Mouse (Mus musculus) embryonic facial prominence, embryonic 14.5 days (tissue): Measurements from ENCODE around the gene Arih2. TPM values are rescaled to one million over a fixed set of nuclear protein-coding genes. Genes with fewer than 3 reads are reported as not detected.

Source experiments
- ATAC-seq: fragments of 200-750 bp; cut with Nextera tagmentation; 2 replicates; pipeline ENCODE4 v1.8.0; 2017; ENCODE audit warnings: low read depth, moderate number of reproducible peaks, moderate TSS enrichment
- DNase-seq: peaks from one replicate; pipeline ENCODE4 v3.0.0-alpha.2; 2015; ENCODE audit warnings: low spot score
- H3K27ac ChIP-seq: fragments of 300-500 bp; sonication (generic); replicated peaks from 2 replicates; pipeline ENCODE4 v1.5.1; 2014; ENCODE audit warnings: low read depth, mild to moderate bottlenecking, low read length, moderate library complexity
- H3K27me3 ChIP-seq: fragments of 300-500 bp; sonication (generic); replicated peaks from 2 replicates; pipeline ENCODE4 v1.6.1; 2014; ENCODE audit warnings: low read length; ENCODE audit not compliant: control insufficient read depth, insufficient read depth
- H3K36me3 ChIP-seq: fragments of 300-500 bp; sonication (generic); 2 replicates; pipeline ENCODE4 v1.6.1; 2014; ENCODE audit warnings: low read length, mixed read lengths; ENCODE audit not compliant: control insufficient read depth, insufficient read depth
- H3K4me1 ChIP-seq: fragments of 300-500 bp; sonication (generic); 2 replicates; pipeline ENCODE4 v1.6.1; 2014; ENCODE audit warnings: antibody characterized with exemption, low read length; ENCODE audit not compliant: control insufficient read depth, insufficient read depth
- H3K4me2 ChIP-seq: fragments of 300-500 bp; sonication (generic); 2 replicates; pipeline ENCODE4 v1.6.1; 2014; ENCODE audit warnings: low read depth, mild to moderate bottlenecking, low read length, moderate library complexity, mixed read lengths
- H3K4me3 ChIP-seq: fragments of 300-500 bp; sonication (generic); 2 replicates; pipeline ENCODE4 v1.5.1; 2014; ENCODE audit warnings: low read depth, mild to moderate bottlenecking, low read length
- H3K9ac ChIP-seq: fragments of 300-500 bp; sonication (generic); 2 replicates; pipeline ENCODE4 v1.6.1; 2014; ENCODE audit warnings: low read depth, mild to moderate bottlenecking, low read length, moderate library complexity, mixed read lengths
- H3K9me3 ChIP-seq: fragments of 300-500 bp; sonication (generic); 2 replicates; pipeline ENCODE4 v1.6.1; 2016; ENCODE audit warnings: low read length; ENCODE audit not compliant: control insufficient read depth
- WGBS: fragments of 180-500 bp; shearing (Covaris S2); extraction: QIAGEN DNeasy Blood & Tissue Kit; methylation state at CpG from one replicate; pipeline ENCODE4 v1.1.7; 2014; 5-methylcytosine and 5-hydroxymethylcytosine counted together
- polyA plus RNA-seq: library from polyadenylated mRNA; unstranded; fragments of >200 nt; fragmentation: Nextera tagmentation; extraction: Ambion mirVana; gene quantifications from 2 replicates; pipeline ENCODE4 v1.2.1, GENCODE M21; 2014

Gene Arih2
- polyA plus RNA-seq, 1 experiment from 2014 or later = 36.4 TPM

- no peak for ATAC-seq
- peaks cover 56% of the 10 kb centered on the region for H3K36me3 ChIP-seq
- peak; percentile 58 for DNase-seq
Measured at GRCm38 (mm10) chr9:108573774-108574690, 75.2 kb downstream of the Arih2 start.

GRCm38 (mm10) chr9:108572321-108572720, 76.9 kb downstream of the Arih2 start:
- no peak overlapping the region for H3K9ac ChIP-seq
- ATAC-seq (no peak), DNase-seq (no peak)
- H3K27me3 ChIP-seq = no peaks in the 10 kb centered on the region
- H3K9me3 ChIP-seq = no peaks in the 10 kb centered on the region
- H3K4me1 ChIP-seq = peaks cover 26% of the 10 kb centered on the region
- no peak overlapping the region for H3K27ac ChIP-seq
- H3K36me3 ChIP-seq = peaks cover 56% of the 10 kb centered on the region
- no peak overlapping the region for H3K4me3 ChIP-seq
- WGBS = 79% methylated on average over 10 of the region's 10 CpGs
- H3K4me2 ChIP-seq = no peak overlapping the region

More at GRCm38 (mm10) chr9:108573774-108574690, 75.2 kb downstream of the Arih2 start:
- H3K9me3 ChIP-seq = no peaks in the 10 kb centered on the region
- H3K27me3 ChIP-seq = no peaks in the 10 kb centered on the region
- no peak overlapping the region for H3K9ac ChIP-seq
- H3K4me1 ChIP-seq = peaks cover 20% of the 10 kb centered on the region
- 59% methylated on average over 25 of the region's 26 CpGs for WGBS
- no peak overlapping the region for H3K4me3 ChIP-seq
- H3K27ac ChIP-seq = no peak overlapping the region
- no peak overlapping the region for H3K4me2 ChIP-seq

- Histone ChIP-seq H3K36me3 (peaks cover 55% of the 10 kb centered on the region), H3K4me1 (peaks cover 18% of the 10 kb centered on the region), H3K4me2 (no peak overlapping the region), H3K9me3 (no peaks in the 10 kb centered on the region), H3K27me3 (no peaks in the 10 kb centered on the region), H3K4me3 (no peak overlapping the region), H3K27ac (no peak overlapping the region), H3K9ac (no peak overlapping the region)
- no peak for ATAC-seq
- 91% methylated on average over 16 of the region's 16 CpGs for WGBS
- no peak for DNase-seq
Measured at GRCm38 (mm10) chr9:108571401-108571973, 77.7 kb downstream of the Arih2 start.

- peak overlapping the region; percentile 66 for H3K4me3 ChIP-seq
- 2% methylated on average over 39 of the region's 40 CpGs for WGBS
- H3K9me3 ChIP-seq = no peaks in the 10 kb centered on the region
- H3K27me3 ChIP-seq = no peaks in the 10 kb centered on the region
- peak overlapping the region; percentile 70 for H3K27ac ChIP-seq
- H3K9ac ChIP-seq = peak overlapping the region; percentile 68
- peaks cover 51% of the 10 kb centered on the region for H3K36me3 ChIP-seq
- ATAC-seq = no peak
- DNase-seq = peak; percentile 91
- peak overlapping the region; percentile 98 for H3K4me2 ChIP-seq
- peaks cover 23% of the 10 kb centered on the region for H3K4me1 ChIP-seq
Measured at GRCm38 (mm10) chr9:108570207-108570896, 78.8 kb downstream of the Arih2 start.

GRCm38 (mm10) chr9:108569381-108570206, 79.6 kb downstream of the Arih2 start, which contains the start of gene Dalrd3:
Dalrd3 (plus strand) TSS chr9:108569886.
- Histone ChIP-seq H3K4me1 (peaks cover 23% of the 10 kb centered on the region), H3K36me3 (peaks cover 54% of the 10 kb centered on the region), H3K27ac (peak within 1 kb of the TSS; percentile 70), H3K9ac (peak within 1 kb of the TSS; percentile 85), H3K27me3 (no peaks in the 10 kb centered on the region), H3K4me3 (peak within 1 kb of the TSS; percentile 77), H3K4me2 (peak within 1 kb of the TSS; percentile 99), H3K9me3 (no peaks in the 10 kb centered on the region)
- ATAC-seq = peak; percentile 61
- peak; percentile 98 for DNase-seq
- WGBS = 8% methylated on average over 36 of the region's 42 CpGs

- no peak for ATAC-seq
- 77% methylated on average over 17 of the region's 17 CpGs for WGBS
Measured at GRCm38 (mm10) chr9:108568511-108568921, 80.7 kb downstream of the Arih2 start.

GRCm38 (mm10) chr9:108567931-108568419, 81.2 kb downstream of the Arih2 start:
- peak overlapping the region; percentile 77 for H3K4me3 ChIP-seq
- ATAC-seq = no peak
- H3K9me3 ChIP-seq = no peaks in the 10 kb centered on the region
- peak overlapping the region; percentile 85 for H3K9ac ChIP-seq
- peaks cover 53% of the 10 kb centered on the region for H3K36me3 ChIP-seq
- WGBS = 6% methylated on average over 18 of the region's 18 CpGs
- H3K4me1 ChIP-seq = peaks cover 23% of the 10 kb centered on the region
- peak overlapping the region; percentile 94 for H3K27ac ChIP-seq
- H3K4me2 ChIP-seq = peak overlapping the region; percentile 99
- H3K27me3 ChIP-seq = no peaks in the 10 kb centered on the region
- peak; percentile 45 for DNase-seq

More at GRCm38 (mm10) chr9:108568511-108568921, 80.7 kb downstream of the Arih2 start:
- Histone ChIP-seq H3K4me2 (peak overlapping the region; percentile 99), H3K4me1 (peaks cover 23% of the 10 kb centered on the region), H3K9me3 (no peaks in the 10 kb centered on the region), H3K4me3 (peak overlapping the region; percentile 77), H3K36me3 (peaks cover 55% of the 10 kb centered on the region), H3K27me3 (no peaks in the 10 kb centered on the region), H3K9ac (peak overlapping the region; percentile 85), H3K27ac (peak overlapping the region; percentile 94)
- DNase-seq = no peak
